Mouse (Mus musculus) kidney, postnatal 0 days (tissue): ENCODE measurements around the gene Ccdc38. TPM values are rescaled to one million over a fixed set of nuclear protein-coding genes. Genes with fewer than 3 reads are reported as not detected.
A peak's percentile ranks its signal among the peaks of the same experiment; 100 is the strongest.

Source experiments
- ATAC-seq: fragments of 200-750 bp; cut with Nextera tagmentation; replicated peaks from 2 replicates; pipeline ENCODE4 v1.8.0; 2017; ENCODE audit warnings: low read depth, moderate number of reproducible peaks, moderate TSS enrichment, moderate library complexity; ENCODE audit not compliant: low FRiP score
- DNase-seq: peaks from one replicate; pipeline ENCODE4 v3.0.0-alpha.2; 2016; ENCODE audit warnings: low spot score
- H3K27ac ChIP-seq: fragments of 300-500 bp; sonication (generic); 2 replicates; pipeline ENCODE4 v1.5.1; 2014; ENCODE audit warnings: mild to moderate bottlenecking
- H3K27me3 ChIP-seq: fragments of 300-500 bp; sonication (generic); 2 replicates; pipeline ENCODE4 v1.6.1; 2014; ENCODE audit warnings: low read length, mixed read lengths; ENCODE audit not compliant: insufficient read depth
- H3K36me3 ChIP-seq: fragments of 300-500 bp; sonication (generic); 2 replicates; pipeline ENCODE4 v1.6.1; 2014; ENCODE audit warnings: low read length, mixed read lengths; ENCODE audit not compliant: insufficient read depth
- H3K4me1 ChIP-seq: fragments of 300-500 bp; sonication (generic); replicated peaks from 2 replicates; pipeline ENCODE4 v1.6.1; 2014; ENCODE audit warnings: antibody characterized with exemption, low read length, mixed read lengths; ENCODE audit not compliant: insufficient read depth
- H3K4me2 ChIP-seq: fragments of 300-500 bp; sonication (generic); 2 replicates; pipeline ENCODE4 v1.6.1; 2014; ENCODE audit warnings: mild to moderate bottlenecking, low read length, moderate library complexity, mixed read lengths
- H3K4me3 ChIP-seq: fragments of 300-500 bp; sonication (generic); replicated peaks from 2 replicates; pipeline ENCODE4 v1.5.1; 2014; ENCODE audit warnings: low read depth, low read length
- H3K9ac ChIP-seq: fragments of 300-500 bp; sonication (generic); 2 replicates; pipeline ENCODE4 v1.6.1; 2014; ENCODE audit warnings: low read depth, low read length
- H3K9me3 ChIP-seq: fragments of 300-500 bp; sonication (generic); replicated peaks from 2 replicates; pipeline ENCODE4 v1.6.1; 2016; ENCODE audit warnings: low read length, inconsistent platforms, mixed read lengths
- CTCF ChIP-seq: IDR thresholded peaks from 2 replicates; pipeline ENCODE4 v1.5.1; 2016; ENCODE audit warnings: antibody characterized with exemption, low read depth, mild to moderate bottlenecking, moderate library complexity
- WGBS: fragments of 180-500 bp; shearing (Covaris S2); extraction: QIAGEN DNeasy Blood & Tissue Kit; methylation state at CpG from one replicate; pipeline ENCODE4 v1.1.7; 2014; 5-methylcytosine and 5-hydroxymethylcytosine counted together
- polyA plus RNA-seq: library from polyadenylated mRNA; unstranded; fragments of >200 nt; fragmentation: Nextera tagmentation; extraction: Ambion mirVana; gene quantifications from 2 replicates; pipeline ENCODE4 v1.2.1, GENCODE M21; 2015

Gene Ccdc38
- polyA plus RNA-seq, 1 experiment from 2014 or later: 0.26 TPM

DNA sequence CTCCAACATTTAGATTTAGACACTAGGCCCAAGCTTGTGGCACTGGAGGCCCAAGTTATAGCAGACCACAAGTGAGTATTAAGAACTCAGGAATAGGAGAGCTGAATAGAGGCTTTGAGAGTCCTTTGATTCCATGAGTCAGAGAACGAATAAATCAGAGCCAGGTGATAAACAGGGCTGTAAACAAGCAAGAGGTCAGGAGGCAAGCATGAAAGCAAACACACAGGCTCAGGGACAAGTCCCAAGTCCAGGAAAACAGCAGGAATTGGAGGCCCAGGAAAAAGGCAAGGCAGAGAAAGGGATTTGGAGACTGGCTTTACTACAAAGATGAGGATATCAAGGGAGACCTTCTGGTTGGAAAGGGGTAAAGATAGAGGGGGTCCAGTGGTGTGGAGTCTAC, 15.1 kb upstream of the Ccdc38 start:
- no peak overlapping the region for H3K27ac ChIP-seq
- no peak for TF ChIP-seq CTCF
- no peak for ATAC-seq
- no peaks in the 10 kb centered on the region for H3K27me3 ChIP-seq
- WGBS: 69% methylated on average over 1 of the region's 1 CpGs
- no peak overlapping the region for H3K9ac ChIP-seq
- no peak overlapping the region for H3K4me3 ChIP-seq
- H3K4me2 ChIP-seq: no peak overlapping the region
- H3K4me1 ChIP-seq: no peaks in the 10 kb centered on the region
- H3K36me3 ChIP-seq: no peaks in the 10 kb centered on the region
- DNase-seq: no peak
- H3K9me3 ChIP-seq: no peaks in the 10 kb centered on the region

DNA sequence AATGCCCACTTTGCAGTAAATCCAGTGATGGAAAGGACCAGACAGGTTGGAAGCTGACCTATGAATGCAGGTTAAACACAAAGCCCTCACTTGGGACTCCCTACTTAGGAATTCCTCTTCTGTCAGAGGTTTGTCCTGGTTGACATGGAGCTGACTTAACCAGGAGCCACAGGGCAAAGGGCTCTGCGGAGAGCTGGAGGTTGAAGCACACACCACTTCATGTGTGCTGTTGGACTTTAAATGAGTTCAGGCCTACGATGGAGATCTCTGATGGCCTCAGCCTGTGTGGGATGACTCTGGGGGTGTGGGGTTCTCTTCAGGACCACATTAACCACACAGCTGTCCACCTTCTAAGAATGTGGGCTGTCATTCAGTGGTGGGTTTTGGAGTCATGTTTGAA, 2.1 kb upstream of the Ccdc38 start:
- Histone ChIP-seq H3K27me3 (no peaks in the 10 kb centered on the region), H3K36me3 (no peaks in the 10 kb centered on the region), H3K4me1 (peaks cover 5% of the 10 kb centered on the region; the same call in 1 of the 2 replicates), H3K27ac (peak overlapping the region; percentile 44; the same call in 1 of the 2 replicates), H3K4me3 (no peak overlapping the region), H3K4me2 (no peak overlapping the region), H3K9me3 (no peaks in the 10 kb centered on the region), H3K9ac (no peak overlapping the region)
- ATAC-seq: 0 out of 2 replicates have a peak, but pooled peaks have one; percentile 18
- no peak for TF ChIP-seq CTCF
- no peak for DNase-seq
- WGBS: 65% methylated on average over 2 of the region's 2 CpGs

DNA sequence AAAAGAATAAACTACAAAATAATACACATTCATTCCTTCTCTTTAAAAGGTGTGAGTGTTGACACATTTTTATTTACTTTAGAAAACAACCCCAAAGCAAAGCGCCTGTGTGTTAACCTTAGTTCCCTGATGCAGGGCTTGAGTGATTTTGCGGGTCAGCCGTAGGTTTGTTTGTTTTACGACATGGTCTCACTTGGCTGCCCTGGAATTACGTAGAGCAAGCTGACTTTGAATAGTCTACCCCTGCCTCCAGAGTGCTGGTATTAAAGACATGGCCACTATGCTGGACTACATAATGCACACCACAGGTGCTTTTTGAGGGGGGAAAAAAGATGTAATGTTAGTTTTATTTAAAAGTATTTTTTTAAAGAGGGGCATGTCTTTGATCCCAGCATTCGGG, 1.6 kb upstream of the Ccdc38 start:
- no peaks in the 10 kb centered on the region for H3K27me3 ChIP-seq
- H3K4me1 ChIP-seq: peaks cover 5% of the 10 kb centered on the region; the same call in 1 of the 2 replicates
- TF ChIP-seq CTCF: no peak
- H3K9ac ChIP-seq: no peak overlapping the region
- DNase-seq: peak; percentile 54
- no peaks in the 10 kb centered on the region for H3K9me3 ChIP-seq
- H3K4me3 ChIP-seq: no peak overlapping the region
- WGBS: 29% methylated on average over 6 of the region's 6 CpGs
- no peaks in the 10 kb centered on the region for H3K36me3 ChIP-seq
- 0 out of 2 replicates have a peak, but pooled peaks have one; percentile 44 for ATAC-seq
- 0 out of 2 replicates have a peak overlapping the region, but pooled peaks have one; percentile 44 for H3K27ac ChIP-seq
- no peak overlapping the region for H3K4me2 ChIP-seq

DNA sequence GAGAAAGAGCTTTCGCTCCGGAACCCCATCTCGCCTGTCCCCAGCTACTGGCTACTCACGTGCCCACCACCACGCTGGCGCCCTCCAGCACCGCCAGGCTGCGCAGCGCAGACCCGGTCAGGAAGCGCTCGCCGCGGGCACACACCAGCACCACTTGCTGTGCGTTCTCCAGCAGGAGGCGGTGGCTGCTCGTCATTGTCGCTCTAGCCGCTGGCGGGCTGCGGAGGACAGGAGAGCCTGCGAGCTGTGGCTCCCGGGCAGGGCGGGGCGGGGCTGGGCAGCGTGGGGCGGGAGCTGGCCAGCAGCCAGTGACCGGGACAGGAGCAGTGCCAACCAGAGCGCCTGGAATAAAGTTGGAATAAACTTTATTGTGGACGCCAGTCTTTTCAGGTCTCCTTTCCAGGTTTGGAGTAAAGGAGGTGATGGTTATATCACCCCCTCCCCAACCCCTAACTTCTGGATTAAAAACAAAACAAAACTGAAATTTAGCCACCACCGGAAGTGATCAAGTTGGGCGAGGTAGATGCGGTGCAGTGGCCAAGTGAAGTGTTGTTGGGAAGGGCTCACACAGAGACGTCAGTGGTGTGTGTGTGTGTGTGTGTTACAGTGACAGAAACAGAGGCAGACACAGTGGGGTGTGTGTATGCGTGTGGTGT, 529 bp upstream of the Ccdc38 start, which contains the start of gene Amdhd1:
Amdhd1 (minus strand) TSS at position 259 of the 656 bp plus-strand sequence.
- Histone ChIP-seq H3K27ac (no peak within 1 kb of the TSS), H3K4me1 (peaks cover 5% of the 10 kb centered on the region; the same call in 1 of the 2 replicates), H3K4me2 (peak within 1 kb of the TSS; percentile 74), H3K9ac (peak within 1 kb of the TSS; percentile 46; the same call in 1 of the 2 replicates), H3K9me3 (no peaks in the 10 kb centered on the region), H3K36me3 (no peaks in the 10 kb centered on the region), H3K27me3 (no peaks in the 10 kb centered on the region), H3K4me3 (peak within 1 kb of the TSS; percentile 42)
- 2% methylated on average over 35 of the region's 35 CpGs for WGBS
- ATAC-seq (peak; percentile 91), DNase-seq (peak; percentile 87)
- peak; percentile 79 for TF ChIP-seq CTCF

DNA sequence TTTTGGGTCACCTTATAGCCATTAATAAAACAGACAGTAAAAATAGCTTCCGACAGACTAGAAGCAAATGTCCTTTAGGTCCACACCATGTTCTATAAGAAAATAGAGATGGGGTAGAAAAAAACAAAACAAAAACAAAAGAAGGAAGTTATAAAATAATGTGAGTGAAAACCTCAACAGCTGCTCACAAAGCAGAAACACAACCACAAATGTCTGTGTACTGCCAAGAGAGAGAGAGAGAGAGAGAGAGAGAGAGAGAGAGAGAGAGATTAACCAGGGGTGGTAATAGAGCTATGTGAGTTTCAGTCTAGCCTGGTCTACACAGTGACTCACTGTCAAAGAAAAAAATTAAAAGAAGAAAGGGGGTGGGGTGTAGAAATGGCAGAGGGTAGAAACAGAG, 1.2 kb downstream of the Ccdc38 start:
- DNase-seq (peak; percentile 10), ATAC-seq (no peak)
- WGBS: 52% methylated on average over 1 of the region's 1 CpGs
- Histone ChIP-seq H3K9me3 (no peaks in the 10 kb centered on the region), H3K27ac (no peak overlapping the region), H3K27me3 (no peaks in the 10 kb centered on the region), H3K4me3 (no peak overlapping the region), H3K36me3 (no peaks in the 10 kb centered on the region), H3K4me2 (no peak overlapping the region), H3K9ac (no peak overlapping the region), H3K4me1 (peaks cover 5% of the 10 kb centered on the region; the same call in 1 of the 2 replicates)
- TF ChIP-seq CTCF: no peak

DNA sequence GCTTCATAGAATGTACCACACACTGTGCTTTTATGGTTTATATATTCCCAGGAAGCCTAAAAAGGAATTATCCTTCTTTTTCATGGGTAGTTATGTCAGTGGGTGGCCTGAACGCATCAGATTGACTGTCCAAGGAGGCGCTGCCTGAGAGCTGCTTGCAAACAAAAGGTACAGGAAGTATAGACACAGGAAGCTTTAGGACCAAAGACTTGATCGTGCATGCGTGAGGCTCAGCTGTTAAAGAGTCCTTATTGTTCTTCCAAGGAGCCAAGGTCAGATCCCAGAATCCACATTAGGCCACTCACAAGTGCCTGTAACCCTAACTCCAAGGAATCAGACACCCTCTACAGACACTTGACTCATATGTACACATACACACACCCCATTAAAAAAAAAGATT, 1.9 kb downstream of the Ccdc38 start:
- DNase-seq: no peak
- H3K4me2 ChIP-seq: no peak overlapping the region
- H3K36me3 ChIP-seq: no peaks in the 10 kb centered on the region
- no peak overlapping the region for H3K9ac ChIP-seq
- no peaks in the 10 kb centered on the region for H3K9me3 ChIP-seq
- no peak for TF ChIP-seq CTCF
- H3K4me3 ChIP-seq: no peak overlapping the region
- no peak overlapping the region for H3K27ac ChIP-seq
- no peak for ATAC-seq
- WGBS: 80% methylated on average over 4 of the region's 4 CpGs
- peaks cover 5% of the 10 kb centered on the region; the same call in 1 of the 2 replicates for H3K4me1 ChIP-seq
- H3K27me3 ChIP-seq: no peaks in the 10 kb centered on the region
